Mouse (Mus musculus): Measurements from ENCODE around the gene Rps12-ps3.

Gene Rps12-ps3

GRCm38 (mm10) chr19:59350273-59350903, 28.3 kb downstream of the Rps12-ps3 start:
- intact Hi-C loops (cut with DNase I), result no loop called here

- intact Hi-C loops (cut with DNase I), result no loop called here
Observed at GRCm38 (mm10) chr19:59351151-59351889, 29.2 kb downstream of the Rps12-ps3 start.

- intact Hi-C loops (cut with DNase I), result no loop called here
Observed at GRCm38 (mm10) chr19:59352760-59353159, 30.7 kb downstream of the Rps12-ps3 start.

GRCm38 (mm10) chr19:59354906-59355305, 32.8 kb downstream of the Rps12-ps3 start:
- intact Hi-C loops (cut with DNase I), result no loop called here

GRCm38 (mm10) chr19:59356388-59356787, 34.3 kb downstream of the Rps12-ps3 start:
- intact Hi-C loops (cut with DNase I), result no loop called here

GRCm38 (mm10) chr19:59356843-59357595, 34.9 kb downstream of the Rps12-ps3 start:
- intact Hi-C loops (cut with DNase I), result no loop called here

GRCm38 (mm10) chr19:59357878-59358277, 35.8 kb downstream of the Rps12-ps3 start:
- intact Hi-C loops (cut with DNase I), result no loop called here

GRCm38 (mm10) chr19:59359202-59359601, 37.1 kb downstream of the Rps12-ps3 start:
- intact Hi-C loops (cut with DNase I), result no loop called here

GRCm38 (mm10) chr19:59360486-59360896, 38.4 kb downstream of the Rps12-ps3 start:
- intact Hi-C loops (cut with DNase I), result no loop called here

GRCm38 (mm10) chr19:59362646-59363045, 40.6 kb downstream of the Rps12-ps3 start:
- intact Hi-C loops (cut with DNase I), result no loop called here

GRCm38 (mm10) chr19:59363666-59364065, 41.6 kb downstream of the Rps12-ps3 start:
- intact Hi-C loops (cut with DNase I), result no loop called here

- intact Hi-C loops (cut with DNase I), result no loop called here
Observed at GRCm38 (mm10) chr19:59366724-59367123, 44.6 kb downstream of the Rps12-ps3 start.

GRCm38 (mm10) chr19:59367892-59368291, 45.8 kb downstream of the Rps12-ps3 start:
- intact Hi-C loops (cut with DNase I), result no loop called here

- intact Hi-C loops (cut with DNase I), result no loop called here
Observed at GRCm38 (mm10) chr19:59371016-59371415, 48.9 kb downstream of the Rps12-ps3 start.

Measured in adrenal gland (tissue).